Mouse (Mus musculus) 3T3-L1 (cell line): ENCODE measurements at regions not wholly inside any gene's neighbourhood (a gene's known extent, or its start where the extent isn't known, plus 50 kb on each side); places are given as distances from the start of the nearest gene placed in this dataset.
A peak's percentile ranks its signal among the peaks of the same experiment; 100 is the strongest.

ENCODE experiments used
- DNase-seq: peaks from one replicate; pipeline ENCODE4 v3.0.0-alpha.2; 2015; ENCODE audit warnings: low read depth, low spot score

DNA sequence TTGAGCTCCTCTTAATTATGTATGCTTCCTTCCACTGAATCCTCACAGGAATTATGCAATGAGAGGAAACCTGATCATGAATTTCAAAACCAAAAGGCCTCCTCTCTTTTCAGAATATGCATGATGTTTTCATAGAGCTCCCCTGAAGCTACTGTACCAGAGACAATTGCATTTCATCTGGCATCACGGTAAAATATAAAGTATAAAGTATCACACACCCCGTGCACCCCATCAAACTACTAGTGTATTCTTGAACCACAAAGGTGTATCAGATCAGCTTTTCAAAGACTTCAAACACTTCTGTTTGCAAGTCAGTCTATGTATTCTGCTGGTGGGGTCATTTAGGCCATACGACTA, 144.4 kb upstream of the Cxadr start:
- DNase-seq = no peak

DNA sequence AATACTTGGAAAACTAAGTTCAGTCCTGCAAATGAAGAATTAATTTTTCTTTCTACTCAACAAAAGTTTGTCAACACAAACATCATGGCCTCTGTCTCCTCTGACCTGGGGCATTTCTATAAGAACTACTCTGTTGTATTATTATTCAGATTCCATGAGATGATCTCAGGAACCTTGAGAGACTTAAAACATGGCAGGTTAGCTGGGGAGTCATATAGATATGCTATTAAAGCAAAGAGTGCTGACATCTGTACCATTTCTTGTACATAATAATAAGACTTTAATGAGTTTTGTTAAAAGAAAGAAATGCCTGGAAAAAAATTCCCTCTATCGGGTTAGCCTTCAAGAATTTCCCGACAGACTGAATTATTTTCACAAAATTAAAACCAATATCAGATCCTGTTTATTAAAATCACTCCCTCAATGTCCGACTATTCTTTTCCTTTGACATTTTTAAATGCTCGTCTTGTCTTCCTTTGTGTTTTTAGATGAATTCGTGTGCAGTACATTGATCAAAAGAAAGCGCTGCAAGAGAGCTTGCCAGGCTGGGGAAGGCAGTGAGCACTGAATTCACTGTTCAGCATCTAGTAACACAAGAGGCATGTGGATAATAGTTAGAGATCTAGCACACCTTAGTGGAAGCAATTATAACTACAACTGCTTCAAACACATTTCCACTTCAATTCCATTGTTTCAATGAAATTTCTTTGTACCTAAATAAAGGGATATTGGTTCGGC, 145.0 kb upstream of the Cxadr start:
- peak; percentile 44 for DNase-seq

DNA sequence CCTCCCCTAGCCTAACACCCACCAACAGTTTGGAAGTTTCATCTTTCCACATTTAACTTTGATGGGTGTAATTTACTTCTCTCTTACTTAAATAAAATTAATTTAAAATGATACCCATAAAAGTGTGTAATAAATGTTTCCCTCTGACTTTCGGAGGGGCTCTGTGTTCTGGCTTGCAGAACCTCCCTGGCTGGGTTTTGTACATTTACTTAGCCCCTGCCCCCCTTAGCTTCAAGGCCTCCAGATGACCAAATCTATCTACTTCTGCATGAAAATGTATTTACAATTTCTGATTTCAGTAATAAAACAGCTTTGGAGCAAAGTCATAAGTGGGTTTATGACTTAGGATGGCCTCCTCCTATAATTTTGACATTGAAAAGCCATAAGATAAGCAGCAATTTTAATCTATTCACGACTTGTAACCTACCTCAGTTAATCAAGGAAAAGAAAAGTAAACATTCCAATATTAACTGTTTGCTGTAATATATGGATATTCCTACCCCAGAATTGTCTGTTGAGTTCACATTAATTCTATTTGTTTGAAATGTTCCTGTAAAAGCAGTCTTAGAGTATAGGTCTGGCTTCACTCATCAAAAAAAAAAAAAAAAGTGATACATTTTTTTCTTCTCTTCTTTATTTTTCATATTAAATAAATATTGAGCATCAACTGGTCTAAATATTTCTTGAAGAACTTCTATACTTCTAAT, 147.2 kb upstream of the Cxadr start:
- DNase-seq = no peak

DNA sequence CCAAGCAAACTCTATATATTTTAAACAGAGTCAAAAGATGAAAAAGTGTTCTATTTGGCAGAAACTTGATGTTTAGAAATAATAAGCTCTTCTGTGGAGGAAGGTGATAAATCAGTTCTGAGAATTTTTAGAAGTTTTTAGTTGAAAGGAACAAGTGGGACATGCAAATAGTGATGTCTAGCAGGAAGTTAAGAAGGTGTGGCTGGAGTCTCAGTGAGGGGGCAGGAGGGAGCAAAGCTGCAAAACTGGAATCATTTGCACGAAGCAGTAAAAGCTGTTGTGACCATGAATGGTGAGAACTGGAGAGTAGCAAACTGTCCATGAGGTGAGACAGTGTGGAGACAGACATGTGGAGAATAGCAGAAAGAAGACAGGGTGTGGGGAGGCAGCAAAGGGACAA, 157.1 kb upstream of the Cxadr start:
- no peak for DNase-seq

DNA sequence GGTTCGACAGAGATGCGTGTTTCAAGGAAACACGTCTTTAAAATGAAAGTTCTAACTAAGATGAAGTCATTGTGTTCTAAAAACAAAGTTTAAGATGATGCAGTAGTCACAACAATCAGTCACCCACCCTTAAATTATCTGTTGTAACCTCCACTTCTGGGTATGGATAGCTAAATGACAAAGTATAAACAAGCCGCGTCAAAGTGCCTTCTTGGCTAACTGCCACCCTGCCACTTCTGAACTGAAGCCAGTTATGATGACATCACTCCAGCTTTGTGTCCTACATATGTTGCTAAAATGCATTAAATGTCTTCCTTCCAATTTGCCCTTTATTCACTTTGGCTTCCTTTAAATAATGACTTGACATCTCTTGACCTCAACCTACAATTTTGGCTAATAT, 165.8 kb upstream of the Cxadr start:
- no peak for DNase-seq

DNA sequence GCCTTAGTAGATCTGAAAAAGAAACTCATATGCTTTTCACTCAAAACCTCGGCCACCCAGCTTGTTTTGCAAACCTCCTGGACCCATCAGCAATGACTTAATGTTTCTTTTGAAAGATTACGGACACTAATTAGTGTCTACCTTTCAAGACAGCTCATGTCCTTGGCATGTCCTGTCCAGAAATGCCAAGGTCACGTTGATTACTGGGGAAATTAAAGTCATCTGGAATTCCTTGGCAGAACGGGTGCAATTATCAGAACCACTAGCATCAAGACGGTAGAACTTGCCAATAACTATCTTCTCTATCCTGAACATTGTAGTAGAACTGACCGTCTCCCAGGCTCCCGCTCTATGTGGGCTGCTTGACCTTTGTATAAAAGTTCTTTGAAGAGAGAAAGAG, 166.8 kb upstream of the Cxadr start:
- no peak for DNase-seq

DNA sequence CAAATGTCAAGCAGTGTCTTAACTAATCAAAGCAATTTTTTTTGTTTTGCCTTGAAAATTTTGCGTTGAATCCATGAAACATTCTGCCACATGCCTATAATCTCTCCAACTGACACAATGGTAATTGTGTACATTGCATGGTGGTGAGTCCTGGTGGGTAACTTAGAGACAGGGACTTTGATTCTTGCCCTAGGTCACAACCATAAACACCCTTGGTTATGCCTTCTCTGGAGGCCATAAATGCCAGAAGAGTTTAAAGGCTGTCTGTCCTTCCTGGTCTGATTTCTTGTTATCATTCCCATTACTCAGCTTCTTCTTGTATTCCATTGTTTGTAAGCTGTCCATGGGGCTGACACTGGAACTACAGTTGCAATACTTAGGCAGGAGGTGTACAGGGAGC, 179.6 kb upstream of the Cxadr start:
- DNase-seq = no peak

DNA sequence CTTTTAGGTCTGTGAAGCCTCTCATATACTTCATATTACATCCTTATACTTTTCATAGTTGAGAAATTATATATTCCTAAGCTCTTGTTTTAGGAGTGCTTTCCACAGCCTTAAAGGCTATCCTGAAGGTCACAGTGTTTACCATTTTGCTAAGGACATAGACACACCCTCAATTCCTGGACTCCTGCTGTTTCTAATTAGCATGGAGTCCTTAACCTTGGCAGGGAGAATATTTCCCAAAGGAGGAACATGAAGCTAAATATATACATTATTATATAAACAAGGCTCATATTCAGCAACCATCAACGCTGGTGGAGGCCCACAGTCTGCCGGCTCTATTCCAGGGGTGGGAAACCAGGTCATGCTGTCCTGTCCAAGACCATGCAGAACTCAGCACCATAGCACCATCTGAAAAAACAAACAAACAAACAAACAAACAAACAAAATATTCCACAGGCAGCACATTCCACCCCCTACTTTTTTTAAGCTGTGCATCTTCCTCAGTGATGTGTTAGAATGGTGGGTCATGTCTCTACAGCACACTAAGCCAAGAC, 180.9 kb upstream of the Cxadr start:
- no peak for DNase-seq

DNA sequence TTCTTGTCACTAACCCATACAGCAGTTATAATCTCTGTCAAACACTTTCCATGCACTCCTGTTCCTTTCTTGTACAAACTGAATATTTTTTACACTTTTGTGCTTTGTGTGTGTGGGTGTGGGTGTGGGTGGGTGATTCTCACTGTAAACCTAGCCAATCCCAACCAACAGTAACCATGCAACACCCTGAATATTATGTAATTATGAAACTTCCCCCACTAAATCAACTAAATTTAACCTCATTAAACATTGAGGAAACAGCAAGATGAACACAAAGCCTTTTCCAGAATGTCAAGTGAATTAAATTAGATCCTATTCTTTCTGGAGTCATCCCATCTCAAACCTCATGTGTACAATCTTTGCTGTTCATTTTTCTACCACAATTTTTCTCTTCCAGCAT, 197.0 kb upstream of the Cxadr start:
- no peak for DNase-seq

DNA sequence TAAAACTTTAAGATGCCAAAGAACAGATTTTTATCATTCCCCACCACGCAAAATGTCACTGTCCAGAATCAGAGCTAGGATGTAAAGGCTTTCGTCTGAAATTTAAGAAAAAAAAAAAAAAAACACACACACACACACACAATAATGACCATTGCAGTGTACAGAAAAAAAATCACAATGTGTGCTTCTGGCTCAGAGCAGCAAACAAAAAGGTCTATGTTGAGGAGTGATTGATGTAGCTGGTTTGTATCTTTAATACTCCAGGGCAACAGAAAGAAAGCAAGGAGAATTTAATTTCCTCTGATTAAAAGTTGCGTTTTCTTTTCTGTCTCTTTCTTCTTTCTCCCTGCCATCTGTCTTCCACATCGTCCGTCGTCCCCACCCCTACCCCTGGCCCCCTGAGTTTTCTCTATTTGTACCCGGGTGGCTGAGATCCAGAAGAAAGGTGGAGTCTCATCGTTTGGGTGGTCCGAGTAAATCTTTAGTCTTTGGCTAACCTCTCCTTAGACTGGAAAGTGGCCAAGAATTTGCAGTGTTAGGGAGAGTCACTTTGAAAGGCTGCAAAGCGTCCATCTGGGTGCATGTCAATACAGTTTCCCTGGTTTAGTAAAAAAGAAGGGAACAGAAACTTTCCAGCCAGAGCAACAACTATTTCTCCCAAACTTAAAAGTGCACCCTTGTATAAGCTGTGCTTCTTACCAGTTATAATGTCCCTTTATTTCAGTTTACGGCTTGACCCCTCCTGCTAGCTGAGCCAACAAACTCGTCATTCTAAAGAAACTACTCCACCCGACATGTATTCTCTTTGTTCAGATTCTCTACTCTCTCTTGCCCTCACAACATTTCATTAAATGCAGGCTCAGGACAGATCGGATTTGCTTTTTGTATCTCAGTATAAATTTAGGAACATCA, 199.6 kb upstream of the Cxadr start:
- no peak for DNase-seq

DNA sequence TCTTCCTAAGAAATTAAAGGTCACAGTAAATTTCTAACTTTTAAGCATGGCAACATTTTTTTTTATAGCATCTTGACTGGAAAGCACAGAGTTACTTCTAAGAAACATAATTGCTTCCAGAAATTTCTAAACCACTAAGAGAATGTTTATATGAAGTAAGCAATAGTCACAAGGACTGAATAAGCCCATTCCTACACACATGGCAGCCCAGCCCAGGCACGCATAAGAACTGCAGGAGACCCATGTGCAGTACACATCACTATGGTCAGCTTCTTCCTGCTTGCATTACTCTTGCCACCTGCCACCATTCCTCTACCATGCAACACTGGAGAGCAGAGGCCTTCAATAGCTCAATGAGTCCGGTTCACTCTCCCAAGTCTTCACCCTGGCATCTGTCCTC, 201.4 kb upstream of the Cxadr start:
- no peak for DNase-seq

DNA sequence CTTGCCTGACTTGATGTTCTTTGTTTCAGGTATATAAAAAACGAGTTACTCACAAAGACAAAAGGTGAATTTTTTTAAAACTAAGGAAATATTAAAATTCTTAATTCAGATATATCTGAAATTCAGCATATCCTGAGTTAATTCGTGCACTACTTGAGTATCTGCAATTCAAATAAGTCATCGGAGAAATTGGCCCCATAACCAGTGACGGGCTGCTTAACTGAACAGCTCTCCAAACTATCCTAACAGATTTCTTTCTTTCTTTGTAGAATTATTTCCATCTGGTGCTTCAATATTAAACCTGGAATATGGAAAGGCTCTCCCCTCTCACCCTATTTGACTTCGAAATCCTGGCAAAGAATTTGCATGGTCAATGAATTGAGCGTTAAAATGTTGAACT, 202.2 kb upstream of the Cxadr start:
- no peak for DNase-seq

DNA sequence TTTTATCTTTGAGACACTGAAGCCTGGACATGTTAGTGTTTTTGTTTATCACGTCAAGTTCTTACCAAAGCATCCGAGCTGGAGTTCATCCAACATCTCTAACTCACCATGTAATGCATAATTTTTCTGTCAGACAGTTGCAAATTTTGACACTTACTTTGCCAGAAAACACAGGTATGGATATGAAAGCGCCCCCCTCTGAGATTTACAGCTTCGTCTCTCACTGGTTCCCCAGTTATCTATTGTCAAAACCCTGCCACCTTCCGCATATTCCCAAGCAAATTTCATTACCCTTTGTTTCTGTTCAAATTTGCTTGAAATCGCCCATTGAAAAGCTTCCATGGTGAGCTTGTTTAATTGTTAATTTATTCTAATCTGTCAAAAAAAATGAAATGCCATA, 202.7 kb upstream of the Cxadr start:
- no peak for DNase-seq

DNA sequence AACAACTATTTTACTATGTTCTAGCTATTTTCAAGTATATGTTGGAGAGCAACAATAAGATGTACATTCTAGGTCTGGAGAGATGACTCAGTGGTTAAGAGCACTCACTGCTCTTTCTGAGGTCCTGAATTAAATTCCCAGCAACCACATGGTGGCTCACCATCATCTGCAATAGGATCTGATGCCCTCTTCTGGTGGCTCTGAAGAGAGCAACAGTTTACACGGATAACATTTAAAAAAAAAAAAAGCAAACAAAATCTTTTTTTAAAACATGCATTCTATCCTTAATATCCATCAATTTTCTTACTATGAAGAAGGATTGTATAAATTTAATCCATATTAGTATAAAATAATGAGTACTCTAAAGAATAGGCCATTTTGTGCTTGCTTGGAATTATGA, 204.7 kb upstream of the Cxadr start:
- DNase-seq = peak; percentile 16

DNA sequence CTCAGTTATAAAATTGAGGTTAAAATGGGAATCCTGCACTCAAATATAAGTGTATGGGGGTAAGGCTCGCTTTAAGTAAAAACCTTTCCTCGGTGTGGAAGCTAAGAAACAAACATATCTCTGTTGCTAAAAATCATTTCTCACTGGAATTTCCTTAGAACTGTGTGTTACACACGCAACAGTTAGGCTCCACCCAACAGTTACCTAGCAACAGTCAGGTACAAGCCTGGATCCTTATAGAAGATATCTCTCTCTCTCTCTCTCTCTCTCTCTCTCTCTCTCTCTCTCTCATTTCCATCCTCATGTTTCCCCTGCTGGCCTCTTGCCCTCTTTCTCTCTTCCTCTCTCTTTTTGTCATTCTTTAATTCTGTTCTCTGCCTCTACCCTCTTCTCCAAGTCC, 211.1 kb upstream of the Cxadr start:
- DNase-seq = no peak

DNA sequence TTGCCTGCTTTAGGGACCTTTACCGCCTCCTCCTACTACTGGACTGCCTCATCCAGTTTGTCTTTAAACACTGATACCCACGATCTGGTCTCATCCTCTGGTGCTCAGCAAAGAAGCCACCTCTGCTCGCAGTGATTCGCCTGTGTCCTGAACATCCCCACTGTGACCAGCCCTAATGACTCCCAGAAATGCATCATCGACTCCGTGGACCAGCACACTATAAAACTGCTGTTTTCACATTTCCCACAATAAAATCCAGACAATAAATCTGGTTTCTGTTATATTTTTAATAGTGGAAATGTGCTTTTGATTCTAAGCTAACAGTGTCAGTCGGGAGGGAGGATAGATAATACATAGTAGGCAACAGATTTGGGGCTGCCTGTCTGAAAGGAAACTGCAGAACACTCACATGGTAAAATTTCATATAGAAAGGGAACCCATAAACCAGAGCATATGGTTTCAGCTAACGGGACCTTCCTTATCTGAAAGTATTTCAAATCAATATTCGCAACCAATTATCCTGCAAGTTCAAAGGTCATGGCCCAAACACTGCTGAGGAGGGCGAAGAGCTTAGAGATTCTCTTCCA, 233.7 kb upstream of the Cxadr start:
- no peak for DNase-seq

DNA sequence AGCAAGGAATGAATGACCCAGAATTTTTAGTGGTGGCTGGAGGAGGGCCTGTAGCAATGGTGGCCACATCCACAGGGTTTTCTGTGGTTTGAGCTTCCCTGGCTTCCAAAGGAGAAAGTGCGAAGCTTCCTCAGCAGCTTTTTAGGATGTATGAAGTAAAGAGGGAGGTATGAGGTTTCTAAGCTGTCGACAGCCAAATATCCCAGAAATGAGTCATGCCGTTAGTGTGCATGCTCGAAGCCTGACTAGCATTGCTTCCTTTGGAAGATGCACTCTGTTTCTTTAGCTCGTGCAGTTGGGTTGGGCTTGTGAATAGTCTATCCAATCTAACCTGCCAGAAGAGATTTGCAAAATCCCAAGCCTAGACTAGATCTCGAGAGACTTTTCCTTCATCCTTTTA, 240.8 kb upstream of the Cxadr start:
- DNase-seq = peak; percentile 51

DNA sequence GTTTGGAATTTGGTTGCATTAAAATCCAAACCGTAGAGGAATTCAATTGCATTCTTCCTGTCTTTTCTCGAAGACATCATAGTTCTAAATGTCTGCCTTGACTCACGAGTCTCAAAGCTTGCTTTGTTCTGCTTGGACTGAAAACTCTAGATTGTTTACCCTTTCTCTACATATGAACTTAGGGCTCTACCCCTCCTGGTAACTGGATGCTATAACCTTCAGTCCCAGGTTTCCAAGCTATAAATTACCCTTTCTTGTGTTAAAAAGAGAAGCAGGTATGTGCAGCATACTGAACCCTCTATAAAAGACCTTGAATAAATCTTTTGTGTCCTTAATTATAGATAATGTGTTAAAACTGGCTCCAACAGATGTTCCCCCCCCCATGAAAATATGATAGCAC, 243.7 kb upstream of the Cxadr start:
- DNase-seq = no peak

DNA sequence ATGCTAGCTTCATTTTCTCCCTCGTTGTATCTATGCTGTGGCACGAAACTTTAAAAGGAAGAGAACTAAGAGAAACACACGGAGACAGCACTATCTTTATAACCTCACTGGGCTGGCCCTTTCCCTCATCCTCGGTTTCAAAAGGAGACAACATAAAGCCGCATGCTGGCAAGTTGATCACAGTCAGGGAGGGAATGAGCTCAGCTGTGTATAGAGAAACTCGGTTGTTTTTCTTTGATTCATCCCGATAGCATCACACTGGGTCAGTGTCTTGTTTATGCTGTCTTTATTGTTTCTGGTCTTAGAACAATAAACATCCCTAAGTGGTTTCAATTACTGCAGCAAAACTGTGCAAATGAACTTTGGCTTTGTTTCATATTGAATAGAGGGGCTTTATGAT, 249.2 kb upstream of the Cxadr start:
- no peak for DNase-seq

DNA sequence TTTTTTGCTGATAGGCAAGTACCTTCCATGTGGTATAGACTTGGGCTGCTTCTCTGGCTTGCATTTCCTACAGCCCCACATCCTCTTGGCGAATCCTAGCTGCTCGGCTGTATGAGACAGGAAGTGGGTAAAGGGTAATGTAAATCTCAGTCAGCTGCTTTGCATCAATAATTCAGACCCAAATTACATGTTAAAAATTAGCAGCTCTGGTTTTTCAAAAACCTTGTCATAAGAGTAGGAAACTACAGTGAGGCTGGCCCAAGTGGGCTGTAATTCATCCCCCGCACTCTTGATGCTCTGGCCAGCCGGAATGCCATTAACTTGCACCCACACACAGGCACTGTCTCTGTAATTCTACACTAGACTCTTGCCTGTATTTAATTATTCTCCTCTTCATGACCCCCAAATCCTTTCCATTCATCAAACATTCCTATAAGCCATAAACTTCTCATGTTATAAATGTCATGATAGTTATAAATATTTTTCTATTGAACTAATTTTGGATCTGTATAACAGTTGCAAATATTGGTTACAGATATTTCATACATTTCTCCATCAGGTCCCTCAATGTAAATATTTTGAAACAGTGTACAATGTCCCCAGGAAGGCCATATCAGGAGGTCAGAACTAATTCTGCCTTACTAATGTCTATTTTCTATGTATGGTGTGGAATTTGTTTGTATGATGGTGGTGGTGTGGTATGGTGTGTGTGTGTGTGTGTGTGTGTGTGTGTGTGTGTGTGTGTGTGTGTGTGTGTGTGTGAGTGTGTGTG, 261.0 kb upstream of the Cxadr start:
- DNase-seq = no peak

DNA sequence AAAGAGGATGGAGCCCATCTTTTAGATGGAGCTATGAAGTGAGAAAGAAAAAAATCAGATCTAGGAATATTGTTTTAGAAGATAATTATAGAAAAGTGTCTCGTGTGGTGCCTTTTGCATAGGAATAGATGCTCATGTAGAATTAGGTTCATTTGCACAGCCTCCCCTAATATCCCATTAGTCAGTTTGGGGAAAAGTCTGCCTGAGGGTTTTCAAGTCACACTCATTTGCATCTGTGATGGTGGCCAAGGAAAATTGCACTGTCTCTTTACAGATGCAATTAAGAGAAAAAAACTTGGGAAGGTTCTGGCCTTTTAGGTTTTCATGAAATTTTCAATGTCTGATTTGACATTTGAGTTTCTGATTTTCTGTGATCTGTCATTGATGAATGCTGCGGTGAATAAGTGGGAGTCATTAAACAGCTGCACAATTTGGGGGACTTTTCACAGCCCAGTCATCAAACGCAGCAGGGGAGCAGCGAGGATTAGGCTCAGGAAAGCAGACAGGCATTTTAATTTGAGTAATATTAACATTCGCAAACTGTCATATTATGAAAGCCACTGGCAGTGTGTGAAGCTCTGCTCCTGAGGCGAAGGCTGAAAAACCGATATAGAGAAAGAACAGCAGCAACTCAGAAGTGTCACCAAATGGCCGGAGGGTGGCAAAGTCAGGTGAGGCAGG, 281.5 kb upstream of the Cxadr start:
- no peak for DNase-seq
